Mouse (Mus musculus): ENCODE measurements at regions not wholly inside any gene's neighbourhood (a gene's known extent, or its start where the extent isn't known, plus 50 kb on each side); places are given as distances from the start of the nearest gene placed in this dataset.

DNA sequence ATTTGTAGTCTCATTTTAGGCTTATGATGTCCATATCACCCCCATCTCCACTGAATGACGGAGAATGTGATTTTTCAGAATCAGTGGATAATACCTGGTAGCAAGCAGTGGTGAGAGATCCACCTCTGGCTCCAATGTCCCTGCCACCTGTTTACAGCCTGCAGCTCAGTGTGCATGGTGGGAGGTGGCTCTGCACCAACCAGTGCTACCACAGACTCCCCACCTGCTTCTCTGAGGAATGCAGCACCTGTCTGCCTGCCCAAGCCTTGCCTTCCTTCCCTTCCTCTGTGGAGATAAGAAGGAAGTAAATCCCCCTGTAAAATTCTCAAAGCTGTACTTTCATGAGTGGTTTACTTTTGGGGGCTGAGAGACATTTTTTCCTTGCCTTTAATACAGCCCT, 95.9 kb upstream of the Shh start:
- no peak for DNase-seq (ENCODE audit: low read depth)

DNA sequence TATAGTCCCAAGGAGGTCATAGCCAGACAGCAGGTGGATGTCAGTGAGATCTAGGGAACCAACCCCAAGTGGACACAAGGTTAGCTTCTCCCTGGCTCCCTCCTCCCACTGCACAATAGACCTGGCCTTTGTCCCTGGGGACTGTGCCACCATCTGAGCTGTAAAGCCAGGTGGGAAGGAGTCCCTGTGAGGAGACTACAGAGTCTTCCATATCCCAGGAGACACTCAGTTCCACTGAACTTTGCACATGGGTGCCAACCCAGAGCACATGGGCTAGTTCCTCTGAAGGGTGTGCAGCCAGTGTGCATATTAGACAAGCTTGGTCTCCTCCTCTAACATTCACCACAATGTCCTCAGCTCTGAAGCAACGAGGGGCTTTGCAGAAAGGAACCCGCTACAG, 86.5 kb upstream of the Shh start:
- DNase-seq (ENCODE audit: low read depth), result no peak

DNA sequence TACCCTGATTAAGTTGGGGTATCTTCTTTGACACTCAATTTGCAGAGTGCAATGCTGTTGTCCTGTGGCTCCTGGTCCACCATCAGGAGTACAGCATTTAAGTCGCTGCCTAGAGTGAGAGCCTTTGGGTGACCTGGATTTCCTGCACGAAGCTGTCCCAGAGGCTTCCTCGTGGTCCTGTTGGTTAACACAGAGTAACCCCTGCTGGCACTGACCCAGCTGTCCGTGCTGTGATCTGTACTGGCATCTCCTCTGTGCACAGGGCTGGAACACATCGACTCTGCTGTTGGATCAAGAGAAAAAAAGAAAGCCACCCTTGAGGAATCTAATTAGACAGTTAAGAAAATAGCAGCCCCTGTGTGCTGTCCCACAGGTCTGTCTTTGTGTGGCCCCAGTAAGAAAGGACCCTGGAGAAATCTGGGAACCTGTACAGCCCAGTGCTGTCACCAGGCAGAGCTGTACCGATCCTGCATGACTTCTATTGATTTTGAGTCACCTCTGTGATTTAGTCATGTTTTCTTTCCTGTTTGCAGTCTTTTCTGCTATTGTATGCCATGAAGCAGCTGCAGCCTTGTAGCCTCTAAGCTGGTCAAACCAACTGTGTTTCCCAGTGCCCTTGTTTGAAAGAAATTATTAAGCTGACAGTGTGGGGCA, 63.3 kb upstream of the Shh start:
- no peak for DNase-seq (ENCODE audit: low read depth)

DNA sequence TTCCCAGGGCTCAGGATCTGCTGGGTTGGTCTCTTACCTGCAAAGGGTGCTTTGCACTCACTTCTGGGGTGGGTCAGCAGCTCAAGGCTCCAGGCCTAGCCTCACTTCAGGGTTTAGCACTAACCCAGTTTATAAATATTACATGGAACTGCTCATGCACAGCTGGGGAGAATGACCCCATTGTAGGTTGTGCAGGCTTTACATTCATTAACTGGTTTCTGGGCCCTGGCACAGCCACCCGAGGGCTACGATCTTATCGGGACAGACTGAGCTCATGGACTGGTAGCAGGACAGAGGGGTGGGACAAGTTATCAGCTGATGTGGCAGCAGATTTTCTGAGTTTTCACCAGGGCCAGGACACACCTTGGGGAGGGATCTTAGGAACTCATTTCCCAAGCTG, 59.4 kb upstream of the Shh start:
- DNase-seq (ENCODE audit: low read depth), result no peak

- DNase-seq (ENCODE audit: low read depth), result no peak
Measured at GRCm38 (mm10) chr5:28520800-28521707, 54.0 kb upstream of the Shh start.

- DNase-seq (ENCODE audit: low read depth), result no peak
Measured at GRCm38 (mm10) chr5:28519059-28519543, 52.0 kb upstream of the Shh start.
